Mouse (Mus musculus) liver, postnatal 0 days (tissue): ENCODE measurements around the gene Ces1c.
A peak's percentile ranks its signal among the peaks of the same experiment; 100 is the strongest.

Experiments used
- CTCF ChIP-seq: sonication (generic); IDR thresholded peaks from 2 replicates; pipeline ENCODE4 v1.5.1; 2016; ENCODE audit warnings: antibody characterized with exemption, low read depth
- EP300 ChIP-seq: IDR thresholded peaks from 2 replicates; pipeline ENCODE4 v1.6.1; 2016; ENCODE audit warnings: antibody characterized with exemption, low read depth, mild to moderate bottlenecking

DNA sequence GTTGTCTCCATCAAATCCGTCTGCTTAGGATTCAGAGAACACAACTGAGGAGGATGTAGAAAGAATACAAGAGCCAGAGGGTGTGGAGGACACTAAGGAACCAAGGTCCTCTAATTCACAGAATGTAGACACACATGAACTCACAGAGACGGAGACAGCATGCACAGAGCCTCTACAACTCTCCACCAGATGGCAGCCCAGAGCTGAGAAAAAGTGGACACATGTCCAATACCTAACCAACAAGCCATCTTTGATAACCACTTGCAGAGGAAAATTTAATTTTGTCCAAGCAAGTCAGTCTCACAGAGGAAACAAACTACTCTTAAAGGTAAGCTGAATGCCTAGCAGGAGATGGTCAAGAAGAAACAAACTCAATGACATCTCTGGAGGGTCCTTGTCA lies 71.9 kb downstream of the Ces1c start:
- peak; percentile 78 for TF ChIP-seq CTCF
- no peak for TF ChIP-seq EP300
